Mouse (Mus musculus) stomach, postnatal 0 days (tissue): ENCODE measurements at regions not wholly inside any gene's neighbourhood (a gene's known extent, or its start where the extent isn't known, plus 50 kb on each side); places are given as distances from the start of the nearest gene placed in this dataset.

Source experiments
- CTCF ChIP-seq: IDR thresholded peaks from 2 replicates; pipeline ENCODE4 v1.5.1; 2016; ENCODE audit warnings: antibody characterized with exemption, low read depth, mild to moderate bottlenecking, moderate library complexity
- EP300 ChIP-seq: optimal IDR thresholded peaks from 2 replicates; pipeline ENCODE3; 2016; ENCODE audit warnings: antibody characterized with exemption

DNA sequence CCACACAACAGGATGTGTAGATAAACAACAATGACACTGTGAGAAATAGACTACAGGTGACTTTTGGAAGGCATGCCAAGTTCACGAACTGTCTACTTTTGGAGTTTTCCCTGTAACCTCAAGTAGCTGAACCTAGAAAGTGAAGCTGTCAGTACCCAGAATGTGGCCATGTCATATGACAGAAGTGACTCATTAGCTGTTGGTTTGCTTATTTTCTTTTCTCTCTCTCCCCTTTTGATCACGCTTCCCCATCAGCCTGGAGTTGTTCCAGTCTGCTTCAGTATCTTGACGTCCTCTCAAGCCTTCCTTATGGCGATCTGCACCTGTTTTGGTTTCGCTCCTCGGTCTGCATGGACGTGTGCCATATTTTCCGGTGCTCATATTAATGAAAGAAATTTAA lies 90.8 kb upstream of the Foxq1 start:
- TF ChIP-seq CTCF, result no peak
- TF ChIP-seq EP300, result no peak
